Mouse (Mus musculus) left cerebral cortex, adult 2 months (tissue): ENCODE measurements at regions not wholly inside any gene's neighbourhood (a gene's known extent, or its start where the extent isn't known, plus 50 kb on each side); places are given as distances from the start of the nearest gene placed in this dataset.

Experiments used
- DNase-seq, 2 experiments: peaks; one replicate each; pipeline ENCODE4 v3.0.0; 2021 to 2022; ENCODE audit warnings: low spot score in 2 of 2, mixed read lengths in 1 of 2; ENCODE audit errors: extremely low spot score in 1 of 2
- H3K27ac ChIP-seq: fragments of 200-600 bp; 2 replicates; pipeline ENCODE4 v1.8.1; 2022
- H3K4me3 ChIP-seq: fragments of 200-600 bp; 2 replicates; pipeline ENCODE4 v1.8.1; 2022
- CTCF ChIP-seq: fragments of 200-600 bp; IDR thresholded peaks from 2 replicates; pipeline ENCODE4 v1.8.1; 2022; ENCODE audit warnings: antibody characterized with exemption, mild to moderate bottlenecking, moderate library complexity
- intact Hi-C: fragments of 180-260 bp; cut with DNase I; formaldehyde crosslinking; loops from one replicate; pipeline ENCODE4 v1.15.1; 2025

GRCm38 (mm10) chr16:95820606-95821005 is 118.7 kb downstream of the Ets2 start:
- intact Hi-C loops = loop anchor here (5.0 kb wide), 1 partner anchor 118 kb away; the partner anchor contains the start of gene Ets2
- H3K27ac ChIP-seq = no peak overlapping the region
- no peak for TF ChIP-seq CTCF
- DNase-seq = no peak
- no peak overlapping the region for H3K4me3 ChIP-seq

DNA sequence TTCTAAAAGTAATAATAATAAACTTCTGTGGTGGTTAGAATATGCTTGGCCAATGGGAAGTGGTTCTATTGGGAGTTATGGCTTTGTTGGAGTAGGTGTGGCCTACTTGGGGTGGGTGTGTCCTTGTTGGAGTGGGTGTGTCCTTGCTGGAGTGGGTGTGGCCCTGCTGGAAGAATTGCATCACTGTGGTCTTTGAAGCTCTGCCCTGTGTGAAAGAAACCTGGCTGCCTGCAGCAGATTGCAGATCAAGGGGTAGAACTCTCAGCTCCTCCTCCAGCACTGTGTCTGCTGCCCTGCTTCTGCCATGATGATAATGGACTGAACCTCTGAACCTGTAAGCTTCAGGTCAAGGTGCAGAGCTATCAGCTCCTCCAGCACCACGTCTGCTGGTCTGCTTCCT is 118.1 kb downstream of the Ets2 start:
- DNase-seq = no peak
- intact Hi-C loops = loop anchor here (5.0 kb wide), 1 partner anchor 118 kb away; the partner anchor contains the start of gene Ets2
- TF ChIP-seq CTCF = no peak
- H3K4me3 ChIP-seq = no peak overlapping the region
- H3K27ac ChIP-seq = no peak overlapping the region

DNA sequence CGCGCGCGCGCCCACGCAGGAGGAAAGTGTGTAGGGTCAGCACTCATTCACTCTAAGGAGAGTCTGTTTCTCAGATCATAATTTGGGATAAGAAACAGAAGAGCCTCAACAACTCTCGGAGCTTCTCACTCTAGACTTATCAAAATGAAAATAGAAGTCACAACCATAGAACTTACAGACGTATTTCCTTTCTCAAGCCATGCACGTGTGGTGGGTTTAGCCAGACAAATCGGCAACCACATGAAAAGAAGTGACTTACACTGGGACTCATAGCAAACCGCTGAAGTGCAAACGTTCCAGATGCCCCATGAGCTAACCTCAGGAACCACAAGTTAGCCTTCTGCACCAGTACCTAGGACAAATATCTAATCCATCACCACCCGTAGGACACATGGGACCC is 114.1 kb downstream of the Ets2 start:
- TF ChIP-seq CTCF = no peak
- intact Hi-C loops = loop anchor here (10.0 kb wide), 1 partner anchor 129 kb away; no protein-coding TSS in a partner anchor

DNA sequence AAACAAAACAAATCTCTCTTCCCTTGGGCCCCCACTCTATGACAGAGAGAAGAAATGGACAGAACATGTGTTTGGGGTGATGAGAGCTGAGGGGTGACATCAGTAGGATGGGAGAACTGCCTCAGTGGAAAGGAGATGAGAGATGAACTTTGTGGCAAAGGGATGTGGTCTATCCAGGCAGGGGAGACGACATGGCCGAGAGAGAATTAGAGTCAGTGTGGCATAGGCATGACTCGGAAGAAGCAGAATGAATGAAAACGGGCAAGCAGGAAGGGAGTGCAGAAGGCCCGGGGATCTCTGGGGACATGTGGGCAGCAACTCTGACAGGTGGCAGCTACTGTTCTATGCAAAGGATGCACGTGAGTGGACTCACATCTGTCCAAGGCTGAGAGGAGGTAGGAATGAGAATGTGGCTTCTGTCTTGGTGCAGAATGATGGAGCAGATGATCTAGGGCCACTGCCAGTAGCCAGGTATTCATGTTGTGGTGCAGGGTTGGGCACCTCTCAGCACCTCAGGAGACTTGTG is 113.4 kb downstream of the Ets2 start:
- no peak for TF ChIP-seq CTCF
- H3K4me3 ChIP-seq = no peak overlapping the region
- H3K27ac ChIP-seq = peak overlapping the region; percentile 36; the same call in 1 of the 2 replicates
- intact Hi-C loops = loop anchor here (10.0 kb wide), 1 partner anchor 130 kb away; no protein-coding TSS in a partner anchor
- no peak for DNase-seq

More for the DNA sequence above, 114.1 kb downstream of the Ets2 start:
- H3K27ac ChIP-seq = no peak overlapping the region
- H3K4me3 ChIP-seq = no peak overlapping the region
- no peak for DNase-seq

- no peak overlapping the region for H3K4me3 ChIP-seq
- no peak for TF ChIP-seq CTCF
- peak overlapping the region; percentile 70 for H3K27ac ChIP-seq
- intact Hi-C loops = loop anchor here (1.0 to 10.0 kb wide), 2 partner anchors 45 to 130 kb away; no protein-coding TSS in a partner anchor
- DNase-seq = peak; percentile 40 to 61
These were observed 112.7 kb downstream of the Ets2 start for GRCm38 (mm10) chr16:95814513-95815118.

- no peak for DNase-seq
- no peak overlapping the region for H3K27ac ChIP-seq
- TF ChIP-seq CTCF = no peak
- H3K4me3 ChIP-seq = no peak overlapping the region
- intact Hi-C loops = loop anchor here (10.0 kb wide), 1 partner anchor 134 kb away; no protein-coding TSS in a partner anchor
These were observed 109.2 kb downstream of the Ets2 start for GRCm38 (mm10) chr16:95811092-95811491.

GRCm38 (mm10) chr16:95809127-95809876 is 107.4 kb downstream of the Ets2 start:
- Histone ChIP-seq H3K27ac (no peak overlapping the region), H3K4me3 (no peak overlapping the region)
- DNase-seq = no peak
- intact Hi-C loops = no loop called here
- TF ChIP-seq CTCF = no peak

- Histone ChIP-seq H3K27ac (no peak overlapping the region), H3K4me3 (no peak overlapping the region)
- intact Hi-C loops = no loop called here
- no peak for TF ChIP-seq CTCF
- no peak for DNase-seq
These were observed 104.6 kb downstream of the Ets2 start for GRCm38 (mm10) chr16:95806510-95806909.

- TF ChIP-seq CTCF = no peak; the same call in 1 of the 2 replicates
- DNase-seq = no peak
- Histone ChIP-seq H3K27ac (no peak overlapping the region), H3K4me3 (no peak overlapping the region)
- intact Hi-C loops = no loop called here
These were observed 102.3 kb downstream of the Ets2 start for GRCm38 (mm10) chr16:95804199-95804598.

- intact Hi-C loops = loop anchor here (2.0 kb wide), 1 partner anchor 34 kb away; no protein-coding TSS in a partner anchor
- TF ChIP-seq CTCF = no peak
- no peak for DNase-seq
- Histone ChIP-seq H3K27ac (peak overlapping the region; percentile 86), H3K4me3 (no peak overlapping the region)
These were observed 100.8 kb downstream of the Ets2 start for GRCm38 (mm10) chr16:95802641-95803040.

GRCm38 (mm10) chr16:95802207-95802606 is 100.3 kb downstream of the Ets2 start:
- no peak for DNase-seq
- intact Hi-C loops = loop anchor here (2.0 kb wide), 1 partner anchor 33 kb away; no protein-coding TSS in a partner anchor
- TF ChIP-seq CTCF = no peak
- peak overlapping the region; percentile 86 for H3K27ac ChIP-seq
- H3K4me3 ChIP-seq = no peak overlapping the region

DNA sequence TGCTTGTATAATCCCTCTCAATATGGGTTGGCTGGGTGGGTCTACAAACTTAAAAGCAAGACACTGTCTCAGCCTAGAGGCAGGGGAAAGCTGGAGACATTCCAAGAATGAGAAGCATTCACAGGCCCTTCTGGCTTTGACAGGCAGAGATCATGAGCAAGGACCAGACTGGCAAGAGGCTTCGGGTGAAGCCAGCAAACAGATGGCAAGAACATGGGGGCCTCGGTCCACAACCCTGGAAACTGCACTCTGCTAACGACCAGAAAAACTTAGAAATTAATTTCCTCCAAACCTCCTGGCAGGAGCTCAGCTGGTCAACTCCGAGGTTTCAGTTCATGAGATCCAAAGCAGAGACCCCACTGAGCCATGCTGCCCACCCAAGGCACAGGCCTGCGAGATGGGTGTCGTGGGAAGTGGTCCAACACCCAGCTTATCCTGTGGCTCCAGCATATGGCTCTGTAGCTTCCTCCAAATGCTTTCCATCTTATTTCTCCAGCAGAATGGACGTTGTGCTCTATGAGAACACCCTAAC is 99.1 kb downstream of the Ets2 start:
- no peak for TF ChIP-seq CTCF
- intact Hi-C loops = no loop called here
- no peak for DNase-seq
- no peak overlapping the region for H3K27ac ChIP-seq
- no peak overlapping the region for H3K4me3 ChIP-seq
